ENCODE assay signal across 10 mouse cellular contexts in the genomic region with DNA sequence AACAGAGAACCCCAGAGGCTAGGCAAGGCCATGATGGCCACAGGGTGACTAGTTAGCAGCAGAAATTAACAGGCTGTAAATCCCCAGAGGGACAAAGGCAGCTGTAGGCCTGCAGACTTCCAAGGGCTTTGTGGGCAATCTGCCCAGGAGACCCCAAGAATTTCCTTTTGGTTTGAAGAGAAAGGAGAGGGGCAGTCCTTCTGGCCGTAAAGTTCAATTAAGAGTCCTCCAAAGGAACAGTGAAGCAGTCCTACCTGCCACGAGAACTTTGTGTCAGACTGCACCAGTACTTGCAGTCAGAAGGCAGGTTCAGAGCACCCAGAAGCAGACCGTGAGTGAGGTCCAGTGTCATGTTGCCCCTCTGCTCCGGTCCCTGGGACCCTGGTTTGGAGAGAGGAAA. TPM values are rescaled to one million over a fixed set of nuclear protein-coding genes. Genes with fewer than 3 reads are reported as not detected.
DNase-seq lines count a peak whose midpoint lies in the region; ATAC-seq lines count a peak whose summit lies in the region.
"Had no signal": no experiment of that assay in that cellular context is flagged by ENCODE, and none has a peak within 500 bp of the region (broad histone marks: within the 10 kb centered on the region; RNA-seq: fewer than 3 reads in every experiment).

No protein-coding gene starts in this region.

- peak overlapping the region; percentile 75; the same call in 1 of the 2 replicates for H3K4me3 ChIP-seq in heart, embryonic 13.5 days
- no peak overlapping the region for H3K4me3 ChIP-seq in forebrain, embryonic 16.5 days (replicated peaks; ENCODE audit: low read length)
- H3K4me3 ChIP-seq in midbrain, embryonic 13.5 days (replicated peaks): no peak overlapping the region

- no peak for ATAC-seq in heart, embryonic 13.5 days (ENCODE audit: extremely low read depth, insufficient number of reproducible peaks, low FRiP score, low TSS enrichment)
- no peak for ATAC-seq in forebrain, embryonic 16.5 days
- no peak for ATAC-seq in midbrain, embryonic 13.5 days

- H3K36me3 ChIP-seq in heart, embryonic 13.5 days: peaks cover 34% of the 10 kb centered on the region
- no peaks in the 10 kb centered on the region for H3K36me3 ChIP-seq in forebrain, embryonic 16.5 days (ENCODE audit: control insufficient read depth, insufficient read depth)
- H3K36me3 ChIP-seq in midbrain, embryonic 13.5 days: peaks cover 26% of the 10 kb centered on the region

- H3K27ac ChIP-seq in heart, embryonic 13.5 days (replicated peaks): peak overlapping the region; percentile 100
- peak overlapping the region; percentile 96 for H3K27ac ChIP-seq in forebrain, embryonic 16.5 days (ENCODE audit: low read length)
- peak overlapping the region; percentile 98 for H3K27ac ChIP-seq in midbrain, embryonic 13.5 days
- H3K27ac ChIP-seq: left cerebral cortex, adult 2 months had no signal

- no peaks in the 10 kb centered on the region for H3K27me3 ChIP-seq in heart, embryonic 13.5 days (replicated peaks)
- no peaks in the 10 kb centered on the region for H3K27me3 ChIP-seq in forebrain, embryonic 16.5 days (replicated peaks; ENCODE audit: control insufficient read depth, insufficient read depth, low read length)
- no peaks in the 10 kb centered on the region for H3K27me3 ChIP-seq in midbrain, embryonic 13.5 days

- H3K4me2 ChIP-seq in heart, embryonic 13.5 days: peak overlapping the region; percentile 91
- no peak overlapping the region for H3K4me2 ChIP-seq in forebrain, embryonic 16.5 days (ENCODE audit: low read length)
- H3K4me2 ChIP-seq in midbrain, embryonic 13.5 days (replicated peaks): peak overlapping the region; percentile 95

- WGBS in heart, embryonic 13.5 days: 47% methylated on average over 4 of the region's 4 CpGs
- WGBS in forebrain, embryonic 16.5 days: 18% methylated on average over 4 of the region's 4 CpGs
- WGBS in midbrain, embryonic 13.5 days: 30% methylated on average over 4 of the region's 4 CpGs

- no peaks in the 10 kb centered on the region for H3K9me3 ChIP-seq in heart, embryonic 13.5 days
- no peaks in the 10 kb centered on the region for H3K9me3 ChIP-seq in forebrain, embryonic 16.5 days (ENCODE audit: control insufficient read depth, low read length)
- no peaks in the 10 kb centered on the region for H3K9me3 ChIP-seq in midbrain, embryonic 13.5 days
- H3K9me3 ChIP-seq: G1E had no signal

- H3K4me1 ChIP-seq in heart, embryonic 13.5 days: peaks cover 27% of the 10 kb centered on the region
- H3K4me1 ChIP-seq in forebrain, embryonic 16.5 days (replicated peaks; ENCODE audit: control insufficient read depth, insufficient read depth, low read length): peaks cover 31% of the 10 kb centered on the region
- peaks cover 61% of the 10 kb centered on the region for H3K4me1 ChIP-seq in midbrain, embryonic 13.5 days (replicated peaks)

- DNase-seq in heart, postnatal 4 days: no peak
- DNase-seq in MN1 (ENCODE audit: low spot score): peak; percentile 28
- DNase-seq in yolk sac, embryonic 10.5 days (ENCODE audit: low spot score): no peak
- DNase-seq in spleen, postnatal 14 days (ENCODE audit: low spot score in 2 of 2): no peak
- DNase-seq in thymus, postnatal 14 days: no peak

- peak overlapping the region; percentile 86 for H3K9ac ChIP-seq in heart, embryonic 13.5 days
- 0 out of 2 replicates have a peak overlapping the region, but pooled peaks have one; percentile 12 for H3K9ac ChIP-seq in forebrain, embryonic 16.5 days (replicated peaks; ENCODE audit: low read depth, low read length)
- H3K9ac ChIP-seq in midbrain, embryonic 13.5 days (replicated peaks): peak overlapping the region; percentile 74; the same call in 1 of the 2 replicates

RNA-seq across cellular contexts. Expression of gene Hes6, which starts 1.1 kb away (rescaled TPM):
- polyA plus RNA-seq in heart, embryonic 13.5 days (2015; fragmentation: Nextera tagmentation; extraction: Ambion mirVana): 61.5 and 70.9 TPM in 2 replicates
- total RNA-seq in heart, postnatal 4 days (2021): 10 to 100 TPM; 29.6 to 30.6 TPM
- polyA plus RNA-seq in forebrain, embryonic 16.5 days (2015; fragmentation: Nextera tagmentation; extraction: Ambion mirVana): 208 and 217 TPM in 2 replicates
- 316 and 357 TPM in 2 replicates for polyA plus RNA-seq in midbrain, embryonic 13.5 days (2015; fragmentation: Nextera tagmentation; extraction: Ambion mirVana)

RNA-seq across cellular contexts. Expression of gene Ilkap, which starts 16.3 kb away (rescaled TPM):
- polyA plus RNA-seq in heart, embryonic 13.5 days (2015; fragmentation: Nextera tagmentation; extraction: Ambion mirVana): 92.0 and 107 TPM in 2 replicates
- 10 to 100 TPM; 58.2 to 59.1 TPM for total RNA-seq in heart, postnatal 4 days (2021)
- 158 and 163 TPM in 2 replicates for polyA plus RNA-seq in forebrain, embryonic 16.5 days (2015; fragmentation: Nextera tagmentation; extraction: Ambion mirVana)
- 148 and 155 TPM in 2 replicates for polyA plus RNA-seq in midbrain, embryonic 13.5 days (2015; fragmentation: Nextera tagmentation; extraction: Ambion mirVana)

RNA-seq across cellular contexts. Expression of gene Per2, which starts 44.2 kb away (rescaled TPM):
- 2.7 and 3.1 TPM in 2 replicates for polyA plus RNA-seq in heart, embryonic 13.5 days (2015; fragmentation: Nextera tagmentation; extraction: Ambion mirVana)
- total RNA-seq in heart, postnatal 4 days (2021): 10 to 100 TPM in 1 of 2 experiments, 1 to 10 TPM in 1; 8.5 to 11.2 TPM
- 5.6 and 6.3 TPM in 2 replicates for polyA plus RNA-seq in forebrain, embryonic 16.5 days (2015; fragmentation: Nextera tagmentation; extraction: Ambion mirVana)
- 4.4 and 4.7 TPM in 2 replicates for polyA plus RNA-seq in midbrain, embryonic 13.5 days (2015; fragmentation: Nextera tagmentation; extraction: Ambion mirVana)

RNA-seq across cellular contexts. Expression of gene Erfe, which starts 48.7 kb away (rescaled TPM):
- polyA plus RNA-seq in heart, embryonic 13.5 days (2015; fragmentation: Nextera tagmentation; extraction: Ambion mirVana): 1.3 and 1.8 TPM in 2 replicates
- total RNA-seq in heart, postnatal 4 days (2021): 1 to 10 TPM; 1.1 to 1.4 TPM
- 0.16 and 0.62 TPM in 2 replicates for polyA plus RNA-seq in forebrain, embryonic 16.5 days (2015; fragmentation: Nextera tagmentation; extraction: Ambion mirVana)
- 0.24 and 0.55 TPM in 2 replicates for polyA plus RNA-seq in midbrain, embryonic 13.5 days (2015; fragmentation: Nextera tagmentation; extraction: Ambion mirVana)

Comparison
In these comparisons a context has a peak if more than half of its experiments do, and no peak if none do; other contexts are left out.
1. H3K9ac ChIP-seq: peak in every context shown above with its lines; median percentile 86 in heart, embryonic 13.5 days; 74 in midbrain, embryonic 13.5 days; 12 in forebrain, embryonic 16.5 days.